Mouse (Mus musculus) neural tube, embryonic 14.5 days (tissue): ENCODE measurements around the gene Bmp10. TPM values are rescaled to one million over a fixed set of nuclear protein-coding genes. Genes with fewer than 3 reads are reported as not detected.
"Not testable (repeated sequence)": the region's sequence is repeated elsewhere in the genome, so short reads cannot be mapped to it uniquely, and the experiment has no call there.

ENCODE experiments used
- ATAC-seq: fragments of 200-750 bp; cut with Nextera tagmentation; 2 replicates; pipeline ENCODE4 v1.8.0; 2017; ENCODE audit warnings: low read depth, mild to moderate bottlenecking, moderate TSS enrichment, moderate library complexity
- H3K27ac ChIP-seq: fragments of 300-500 bp; sonication (generic); 2 replicates; pipeline ENCODE4 v1.5.1; 2014; ENCODE audit warnings: low read depth, mild to moderate bottlenecking, control low read depth, low read length, moderate library complexity, mixed read lengths
- H3K27me3 ChIP-seq: fragments of 300-500 bp; sonication (generic); 2 replicates; pipeline ENCODE4 v1.6.1; 2014; ENCODE audit warnings: low read length; ENCODE audit not compliant: control insufficient read depth, insufficient read depth
- H3K36me3 ChIP-seq: fragments of 300-500 bp; sonication (generic); 2 replicates; pipeline ENCODE4 v1.6.1; 2014; ENCODE audit warnings: low read length, mixed read lengths; ENCODE audit not compliant: control insufficient read depth, insufficient read depth
- H3K4me1 ChIP-seq: fragments of 300-500 bp; sonication (generic); 2 replicates; pipeline ENCODE4 v1.6.1; 2014; ENCODE audit warnings: low read length; ENCODE audit not compliant: control insufficient read depth, insufficient read depth
- H3K4me2 ChIP-seq: fragments of 300-500 bp; sonication (generic); 2 replicates; pipeline ENCODE4 v1.6.1; 2014; ENCODE audit warnings: mild to moderate bottlenecking, low read depth, low read length, control low read depth
- H3K4me3 ChIP-seq: fragments of 300-500 bp; sonication (generic); 2 replicates; pipeline ENCODE4 v1.5.1; 2014; ENCODE audit warnings: low read depth, low read length, control low read depth, mixed read lengths
- H3K9ac ChIP-seq: fragments of 300-500 bp; sonication (generic); replicated peaks from 2 replicates; pipeline ENCODE4 v1.6.1; 2014; ENCODE audit warnings: low read depth, mild to moderate bottlenecking, control low read depth, low read length, mixed read lengths
- H3K9me3 ChIP-seq: fragments of 300-500 bp; sonication (generic); 2 replicates; pipeline ENCODE4 v1.6.1; 2016; ENCODE audit warnings: low read length; ENCODE audit not compliant: control insufficient read depth
- WGBS: fragments of 180-500 bp; shearing (Covaris S2); extraction: QIAGEN DNeasy Blood & Tissue Kit; methylation state at CpG from one replicate; pipeline ENCODE4 v1.1.7; 2014; 5-methylcytosine and 5-hydroxymethylcytosine counted together
- polyA plus RNA-seq: library from polyadenylated mRNA; unstranded; fragments of >200 nt; fragmentation: Nextera tagmentation; extraction: Ambion mirVana; gene quantifications from 2 replicates; pipeline ENCODE4 v1.2.1, GENCODE M21; 2014

Gene Bmp10
- polyA plus RNA-seq, 1 experiment from 2014 or later: not detected

DNA sequence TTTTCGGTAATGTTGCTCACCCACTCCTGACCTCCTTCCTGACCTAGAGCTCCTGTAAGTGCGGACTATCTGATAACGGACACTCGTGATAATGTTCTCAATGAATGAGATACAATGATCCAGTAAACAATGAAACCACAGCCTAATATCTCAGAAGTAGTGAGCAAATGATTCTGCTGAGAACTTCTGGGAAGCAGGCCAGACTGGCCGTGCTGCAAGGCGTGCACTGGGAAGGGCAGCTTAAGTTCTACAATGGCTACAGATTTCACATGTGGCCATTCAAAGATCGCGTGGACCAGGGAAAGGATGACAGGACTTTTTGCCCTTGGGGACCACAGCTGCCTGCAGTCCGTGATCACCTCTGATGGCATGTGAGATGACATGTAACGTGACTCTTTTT, 39.6 kb downstream of the Bmp10 start:
- Histone ChIP-seq H3K27ac (no peak overlapping the region), H3K9ac (no peak overlapping the region), H3K9me3 (no peaks in the 10 kb centered on the region), H3K4me1 (no peaks in the 10 kb centered on the region), H3K4me2 (no peak overlapping the region), H3K4me3 (no peak overlapping the region), H3K27me3 (no peaks in the 10 kb centered on the region), H3K36me3 (no peaks in the 10 kb centered on the region)
- 91% methylated on average over 10 of the region's 10 CpGs for WGBS
- ATAC-seq: no peak

DNA sequence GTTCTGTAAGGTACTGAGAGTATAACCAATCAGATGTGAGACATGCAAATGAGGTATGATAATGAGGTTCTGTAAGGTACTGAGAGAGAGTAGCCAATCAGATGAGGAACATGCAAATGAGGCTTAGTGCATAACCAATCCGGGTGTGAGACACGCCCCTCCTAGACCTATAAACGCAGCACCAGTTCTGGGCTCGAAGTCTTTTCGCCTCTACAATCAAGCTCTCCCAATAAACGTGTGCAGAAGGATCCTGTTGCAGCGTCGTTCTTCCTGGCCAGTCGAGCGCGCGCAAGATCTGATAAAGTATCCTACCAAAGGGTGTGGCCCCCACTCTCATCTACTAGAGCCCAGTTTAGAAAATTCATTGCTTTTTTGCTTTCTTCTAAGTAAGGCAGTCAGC, 41.3 kb downstream of the Bmp10 start:
- H3K27ac ChIP-seq, H3K4me3 ChIP-seq, H3K9ac ChIP-seq, H3K36me3 ChIP-seq, H3K4me2 ChIP-seq, H3K9me3 ChIP-seq, H3K27me3 ChIP-seq, ATAC-seq, H3K4me1 ChIP-seq: not testable (repeated sequence)
- WGBS: 93% methylated on average over 12 of the region's 12 CpGs

DNA sequence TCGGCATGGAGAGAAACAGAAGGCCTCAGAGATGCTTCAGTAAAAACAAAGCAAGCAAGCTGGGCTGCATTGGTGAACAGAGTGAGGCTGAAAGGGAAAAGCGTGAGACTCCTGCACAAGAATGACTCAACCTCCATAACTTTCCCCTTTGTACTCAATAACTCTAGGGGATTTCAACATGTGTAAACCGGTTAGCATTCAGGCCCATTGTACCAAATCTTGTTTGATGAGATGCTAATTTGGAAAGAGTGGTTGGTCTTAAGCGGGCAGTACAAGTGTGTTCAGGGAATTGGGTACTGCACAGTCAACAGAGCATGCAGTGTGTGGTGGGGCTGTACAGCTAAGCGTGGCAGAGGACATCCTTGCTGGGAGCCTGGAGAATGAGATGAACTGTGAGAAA, 46.4 kb downstream of the Bmp10 start:
- no peaks in the 10 kb centered on the region for H3K4me1 ChIP-seq
- 84% methylated on average over 5 of the region's 5 CpGs for WGBS

DNA sequence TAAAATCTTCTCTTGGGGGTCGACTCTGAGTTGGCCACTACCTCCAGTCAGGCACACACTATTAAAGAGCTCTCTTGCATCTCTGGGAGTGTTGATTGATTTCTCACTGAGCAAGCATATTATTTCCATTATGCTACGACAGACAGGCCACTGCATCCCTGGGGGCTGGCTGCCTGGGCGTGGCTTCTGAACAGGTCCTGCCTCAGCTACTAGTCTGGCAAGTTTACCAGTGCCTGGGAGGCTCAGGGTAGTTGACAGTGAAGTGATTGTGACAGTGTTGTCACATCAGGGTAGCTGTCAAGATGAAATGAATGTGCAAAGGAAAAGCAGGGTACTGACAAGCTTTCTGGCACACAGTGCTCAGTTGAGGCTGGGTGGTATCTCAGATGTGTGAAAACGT, 50.1 kb downstream of the Bmp10 start:
- no peak overlapping the region for H3K4me2 ChIP-seq
- no peak for ATAC-seq
- no peaks in the 10 kb centered on the region for H3K9me3 ChIP-seq
- H3K4me3 ChIP-seq: no peak overlapping the region
- H3K4me1 ChIP-seq: peaks cover 4% of the 10 kb centered on the region; the same call in 1 of the 2 replicates
- no peak overlapping the region for H3K27ac ChIP-seq
- 60% methylated on average over 4 of the region's 4 CpGs for WGBS
- no peaks in the 10 kb centered on the region for H3K27me3 ChIP-seq
- H3K9ac ChIP-seq: no peak overlapping the region
- H3K36me3 ChIP-seq: no peaks in the 10 kb centered on the region

More for the DNA sequence above, 46.4 kb downstream of the Bmp10 start:
- Histone ChIP-seq H3K4me3 (no peak overlapping the region), H3K4me2 (no peak overlapping the region), H3K9ac (no peak overlapping the region), H3K36me3 (no peaks in the 10 kb centered on the region), H3K27ac (no peak overlapping the region), H3K9me3 (no peaks in the 10 kb centered on the region), H3K27me3 (no peaks in the 10 kb centered on the region)
- ATAC-seq: no peak

DNA sequence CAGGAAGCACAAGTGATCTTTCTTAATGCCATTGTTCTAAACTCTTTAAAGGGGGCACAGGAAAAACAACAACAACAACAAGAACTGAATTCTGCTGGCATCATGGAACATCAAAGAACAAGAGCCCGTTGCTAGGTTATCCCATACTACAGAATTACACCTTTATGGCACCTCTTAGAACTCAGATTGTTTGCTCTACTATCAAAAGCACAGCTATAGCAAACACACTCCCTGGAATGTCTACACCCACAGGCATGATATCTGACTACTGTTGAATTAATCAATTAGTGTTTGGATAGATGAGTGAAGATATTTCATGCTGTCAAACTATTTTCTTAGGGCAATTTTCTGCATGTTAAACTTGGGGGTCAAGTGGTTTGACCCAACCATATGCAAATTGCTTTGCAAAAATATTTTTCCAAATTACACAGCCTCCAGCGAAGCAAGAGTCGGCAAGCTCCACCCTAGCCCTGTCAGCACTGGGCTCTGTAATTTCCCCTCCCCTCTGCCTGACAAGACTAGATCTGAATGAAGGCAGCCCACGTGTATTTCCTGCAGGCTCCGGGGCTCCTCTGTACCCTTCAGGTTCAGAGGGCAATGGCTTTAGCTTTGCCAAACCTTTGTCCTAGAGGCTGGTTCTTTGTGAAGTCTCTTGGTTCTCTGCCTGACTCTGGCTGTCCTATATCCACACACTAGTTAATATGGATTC, 50.7 kb downstream of the Bmp10 start:
- Histone ChIP-seq H3K9ac (no peak overlapping the region), H3K4me2 (no peak overlapping the region), H3K9me3 (no peaks in the 10 kb centered on the region), H3K27me3 (no peaks in the 10 kb centered on the region), H3K36me3 (no peaks in the 10 kb centered on the region), H3K4me3 (no peak overlapping the region), H3K27ac (no peak overlapping the region), H3K4me1 (peaks cover 4% of the 10 kb centered on the region; the same call in 1 of the 2 replicates)
- 56% methylated on average over 5 of the region's 5 CpGs for WGBS
- no peak for ATAC-seq

DNA sequence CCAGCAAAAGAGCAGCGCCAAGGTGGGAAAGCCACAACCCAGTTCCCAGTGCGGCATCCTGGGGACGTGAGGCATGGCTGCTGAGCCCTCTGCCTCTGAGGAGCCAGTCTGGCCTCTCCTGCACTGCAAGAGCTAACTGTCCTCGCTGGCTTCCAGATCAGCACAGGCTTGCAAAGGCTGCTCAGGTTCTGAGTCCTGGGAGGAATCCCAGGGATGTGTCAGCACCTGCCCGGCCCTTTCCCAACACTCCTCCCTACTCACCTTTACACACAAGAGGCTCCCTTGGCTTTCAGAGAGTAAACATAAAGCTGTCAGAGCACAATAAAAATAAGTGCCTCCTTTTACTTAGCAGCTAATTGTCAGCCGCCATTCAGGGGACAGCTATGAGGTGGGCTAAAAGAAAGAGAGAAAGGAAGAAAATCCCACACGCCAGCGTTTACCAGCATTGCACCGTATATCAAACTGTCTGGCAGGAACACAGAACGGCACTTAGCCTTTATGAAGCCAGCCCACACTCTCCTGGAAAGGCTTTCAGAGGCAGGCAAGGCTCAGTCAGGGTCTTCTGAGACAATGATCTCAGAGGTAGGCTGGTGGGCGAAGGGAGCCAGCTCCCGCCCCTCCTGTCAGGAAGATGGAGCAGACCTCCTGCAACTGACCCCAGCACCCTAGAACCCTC, 54.6 kb downstream of the Bmp10 start:
- H3K36me3 ChIP-seq: no peaks in the 10 kb centered on the region
- H3K27me3 ChIP-seq: no peaks in the 10 kb centered on the region
- no peak overlapping the region for H3K9ac ChIP-seq
- no peak overlapping the region for H3K4me3 ChIP-seq
- H3K4me2 ChIP-seq: no peak overlapping the region
- ATAC-seq: peak; percentile 71; the same call in 1 of the 2 replicates
- H3K9me3 ChIP-seq: no peaks in the 10 kb centered on the region
- H3K4me1 ChIP-seq: peaks cover 4% of the 10 kb centered on the region; the same call in 1 of the 2 replicates
- H3K27ac ChIP-seq: 0 out of 2 replicates have a peak overlapping the region, but pooled peaks have one; percentile 29
- 24% methylated on average over 12 of the region's 12 CpGs for WGBS

DNA sequence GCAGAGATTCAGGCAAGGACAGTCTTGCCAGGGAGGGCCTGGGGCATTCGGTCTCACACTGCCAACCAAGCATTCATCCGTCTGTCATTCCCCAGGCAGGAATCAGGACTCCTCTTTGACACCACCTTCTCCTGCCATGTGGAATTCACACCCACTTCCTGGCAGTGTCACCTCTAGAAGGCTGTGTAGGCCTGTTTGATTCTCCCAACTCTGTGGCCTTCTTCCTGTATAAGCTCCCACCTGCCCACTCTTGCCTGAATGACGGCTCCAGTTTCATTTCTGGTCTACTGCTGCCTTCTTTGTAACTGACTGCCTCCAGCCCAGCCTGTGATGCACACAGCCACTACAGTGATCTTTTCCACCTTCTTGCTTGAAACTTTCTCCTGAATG, 55.1 kb downstream of the Bmp10 start:
- H3K27ac ChIP-seq: no peak overlapping the region
- no peak overlapping the region for H3K4me3 ChIP-seq
- ATAC-seq: no peak
- H3K4me2 ChIP-seq: no peak overlapping the region
- H3K36me3 ChIP-seq: no peaks in the 10 kb centered on the region
- peaks cover 4% of the 10 kb centered on the region; the same call in 1 of the 2 replicates for H3K4me1 ChIP-seq
- H3K9me3 ChIP-seq: no peaks in the 10 kb centered on the region
- no peaks in the 10 kb centered on the region for H3K27me3 ChIP-seq
- 45% methylated on average over 3 of the region's 3 CpGs for whole genome bisulfite sequencing
- no peak overlapping the region for H3K9ac ChIP-seq

DNA sequence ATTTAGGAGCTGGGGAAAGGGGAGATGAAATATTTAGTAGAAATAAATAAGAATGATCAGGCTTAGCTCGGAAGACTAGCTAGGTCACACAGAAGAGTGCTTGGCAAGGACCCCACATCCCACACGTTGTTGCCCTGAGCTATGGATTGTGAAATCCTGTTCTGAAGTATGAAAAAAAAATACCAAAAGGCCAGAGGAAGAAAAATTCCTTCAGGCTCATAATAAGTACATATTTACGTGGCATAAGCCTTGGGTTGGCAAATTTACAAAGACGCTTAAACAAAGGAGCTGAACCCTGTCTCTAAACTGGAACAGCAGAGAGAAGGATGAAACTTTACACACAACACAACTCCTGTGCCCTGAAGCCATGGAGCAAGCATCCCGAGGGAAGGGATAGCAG, 56.0 kb downstream of the Bmp10 start:
- Histone ChIP-seq H3K27me3 (no peaks in the 10 kb centered on the region), H3K4me3 (no peak overlapping the region), H3K36me3 (no peaks in the 10 kb centered on the region), H3K9me3 (no peaks in the 10 kb centered on the region), H3K4me1 (peaks cover 4% of the 10 kb centered on the region; the same call in 1 of the 2 replicates), H3K27ac (no peak overlapping the region), H3K4me2 (no peak overlapping the region), H3K9ac (no peak overlapping the region)
- ATAC-seq: no peak
- WGBS: 81% methylated on average over 5 of the region's 5 CpGs
